Mouse (Mus musculus) embryonic facial prominence, embryonic 14.5 days (tissue): ENCODE measurements around the gene Ube2i. TPM values are rescaled to one million over a fixed set of nuclear protein-coding genes. Genes with fewer than 3 reads are reported as not detected.

Source experiments
- ATAC-seq: fragments of 200-750 bp; cut with Nextera tagmentation; 2 replicates; pipeline ENCODE4 v1.8.0; 2017; ENCODE audit warnings: low read depth, moderate number of reproducible peaks, moderate TSS enrichment
- DNase-seq: peaks from one replicate; pipeline ENCODE4 v3.0.0-alpha.2; 2015; ENCODE audit warnings: low spot score
- H3K27ac ChIP-seq: fragments of 300-500 bp; sonication (generic); replicated peaks from 2 replicates; pipeline ENCODE4 v1.5.1; 2014; ENCODE audit warnings: low read depth, mild to moderate bottlenecking, low read length, moderate library complexity
- H3K27me3 ChIP-seq: fragments of 300-500 bp; sonication (generic); replicated peaks from 2 replicates; pipeline ENCODE4 v1.6.1; 2014; ENCODE audit warnings: low read length; ENCODE audit not compliant: control insufficient read depth, insufficient read depth
- H3K36me3 ChIP-seq: fragments of 300-500 bp; sonication (generic); 2 replicates; pipeline ENCODE4 v1.6.1; 2014; ENCODE audit warnings: low read length, mixed read lengths; ENCODE audit not compliant: control insufficient read depth, insufficient read depth
- H3K4me1 ChIP-seq: fragments of 300-500 bp; sonication (generic); 2 replicates; pipeline ENCODE4 v1.6.1; 2014; ENCODE audit warnings: antibody characterized with exemption, low read length; ENCODE audit not compliant: control insufficient read depth, insufficient read depth
- H3K4me2 ChIP-seq: fragments of 300-500 bp; sonication (generic); 2 replicates; pipeline ENCODE4 v1.6.1; 2014; ENCODE audit warnings: low read depth, mild to moderate bottlenecking, low read length, moderate library complexity, mixed read lengths
- H3K4me3 ChIP-seq: fragments of 300-500 bp; sonication (generic); 2 replicates; pipeline ENCODE4 v1.5.1; 2014; ENCODE audit warnings: low read depth, mild to moderate bottlenecking, low read length
- H3K9ac ChIP-seq: fragments of 300-500 bp; sonication (generic); 2 replicates; pipeline ENCODE4 v1.6.1; 2014; ENCODE audit warnings: low read depth, mild to moderate bottlenecking, low read length, moderate library complexity, mixed read lengths
- H3K9me3 ChIP-seq: fragments of 300-500 bp; sonication (generic); 2 replicates; pipeline ENCODE4 v1.6.1; 2016; ENCODE audit warnings: low read length; ENCODE audit not compliant: control insufficient read depth
- WGBS: fragments of 180-500 bp; shearing (Covaris S2); extraction: QIAGEN DNeasy Blood & Tissue Kit; methylation state at CpG from one replicate; pipeline ENCODE4 v1.1.7; 2014; 5-methylcytosine and 5-hydroxymethylcytosine counted together
- microRNA-seq: library from miRNA; unstranded; fragments of <30 nt; microRNA quantifications from one replicate; pipeline ENCODE4, GENCODE M21; 2016; ENCODE audit warnings: borderline number of aligned reads
- polyA plus RNA-seq: library from polyadenylated mRNA; unstranded; fragments of >200 nt; fragmentation: Nextera tagmentation; extraction: Ambion mirVana; gene quantifications from 2 replicates; pipeline ENCODE4 v1.2.1, GENCODE M21; 2014

Gene Ube2i
- polyA plus RNA-seq, 1 experiment from 2014 or later: 482 TPM

DNA sequence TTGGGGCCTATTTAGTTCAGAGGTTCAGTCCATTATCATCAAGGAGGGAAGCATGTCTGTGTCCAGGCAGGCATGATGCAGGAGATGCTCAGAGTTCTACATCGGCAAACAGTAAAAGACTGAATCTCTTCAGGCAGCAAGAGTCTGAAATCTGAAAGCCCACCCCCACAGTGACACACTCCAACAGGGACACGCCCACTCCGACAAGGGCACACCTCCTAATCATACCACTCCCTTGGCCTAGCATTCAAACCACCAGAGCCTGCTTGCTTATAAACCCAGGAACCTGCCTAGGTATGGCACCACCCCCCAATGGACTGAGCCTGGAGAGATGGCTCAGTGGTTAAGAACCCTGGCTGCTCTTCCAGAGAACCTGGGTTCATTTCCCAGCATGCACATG lies 59.0 kb downstream of the Ube2i start:
- Histone ChIP-seq H3K4me2 (no peak overlapping the region), H3K27me3 (no peaks in the 10 kb centered on the region), H3K4me1 (no peaks in the 10 kb centered on the region), H3K27ac (no peak overlapping the region), H3K9me3 (no peaks in the 10 kb centered on the region), H3K36me3 (peaks cover 85% of the 10 kb centered on the region), H3K9ac (no peak overlapping the region), H3K4me3 (no peak overlapping the region)
- no peak for ATAC-seq
- WGBS: 82% methylated on average over 3 of the region's 3 CpGs
- no peak for DNase-seq

Small RNA genes lying within 50 kb of the gene (microRNA-seq; reads per million reads assigned to microRNA genes)
- gene Mir3547: 0.50 reads per million

Other genes starting within 250 kb of the Ube2i start
- gene Tmem204, start 191.0 kb downstream of the Ube2i start, polyA plus RNA-seq: 22.6 and 23.2 TPM in 2 replicates
- gene Telo2, start 158.7 kb downstream of the Ube2i start, polyA plus RNA-seq: 24.8 and 37.2 TPM in 2 replicates
- gene Ptx4, start 153.9 kb downstream of the Ube2i start, polyA plus RNA-seq: 1.8 and 2.9 TPM in 2 replicates
- gene Clcn7, start 141.2 kb downstream of the Ube2i start, polyA plus RNA-seq: 21.4 and 22.6 TPM in 2 replicates
- gene Ccdc154, start 112.2 kb downstream of the Ube2i start, polyA plus RNA-seq: not detected in 2 replicates
- 0.25 TPM in 1 of 2 replicates, not detected in the other for gene Gm38655, start 99.2 kb downstream of the Ube2i start, polyA plus RNA-seq
- gene BC003965, start 90.1 kb downstream of the Ube2i start, polyA plus RNA-seq: 28.1 and 29.2 TPM in 2 replicates
- 5.6 and 5.8 TPM in 2 replicates for gene Unkl, start 86.2 kb downstream of the Ube2i start, polyA plus RNA-seq
- 32.4 and 34.9 TPM in 2 replicates for gene Gnptg, start 34.5 kb downstream of the Ube2i start, polyA plus RNA-seq
- 39.1 and 48.7 TPM in 2 replicates for gene Tsr3, start 34.5 kb downstream of the Ube2i start, polyA plus RNA-seq
- gene Baiap3, start 18.3 kb downstream of the Ube2i start, polyA plus RNA-seq: 0.42 and 1.1 TPM in 2 replicates
- gene Prss34, start 23.8 kb upstream of the Ube2i start, polyA plus RNA-seq: 3.1 and 4.4 TPM in 2 replicates
- gene Prss28, start 34.0 kb upstream of the Ube2i start, polyA plus RNA-seq: not detected in 2 replicates
- not detected in 2 replicates for gene Prss29, start 44.0 kb upstream of the Ube2i start, polyA plus RNA-seq
- 0.94 and 1.0 TPM in 2 replicates for gene Tpsab1, start 70.9 kb upstream of the Ube2i start, polyA plus RNA-seq
- 47.8 and 101 TPM in 2 replicates for gene Tpsb2, start 91.7 kb upstream of the Ube2i start, polyA plus RNA-seq
- 8.0 and 9.5 TPM in 2 replicates for gene Tpsg1, start 94.7 kb upstream of the Ube2i start, polyA plus RNA-seq
- 4.9 and 5.2 TPM in 2 replicates for gene Cacna1h, start 159.2 kb upstream of the Ube2i start, polyA plus RNA-seq
- gene Tekt4, start 180.0 kb upstream of the Ube2i start, polyA plus RNA-seq: 0.22 and 3.0 TPM in 2 replicates
- not detected in 2 replicates for gene Sstr5, start 222.7 kb upstream of the Ube2i start, polyA plus RNA-seq